Mouse (Mus musculus) kidney, adult 10 weeks (tissue): ENCODE measurements around the gene Tpsb2. TPM values are rescaled to one million over a fixed set of nuclear protein-coding genes. Genes with fewer than 3 reads are reported as not detected.

ENCODE experiments used
- polyA plus RNA-seq: library from polyadenylated mRNA; stranded (reverse); fragments of 350-450 nt; fragmentation: Illumina TruSeq; extraction: RNeasy Lipid Tissue Mini Kit (QIAGEN cat#74804); gene quantifications from one replicate; pipeline ENCODE4 v1.2.3, GENCODE M21; 2014; ENCODE audit warnings: low read depth, low replicate concordance

The Tpsb2 gene
- polyA plus RNA-seq, result not detected

GRCm38 (mm10) chr17:25366005-25366404 lies at the start of gene Tpsb2:
Tpsb2 (plus strand) TSS chr17:25366305.

GRCm38 (mm10) chr17:25318354-25318753 lies 47.8 kb upstream of the Tpsb2 start, which contains the start of gene Prss29:
Prss29 (plus strand) TSS chr17:25318654.

GRCm38 (mm10) chr17:25345462-25345861 lies 20.6 kb upstream of the Tpsb2 start, which contains the start of gene Tpsab1:
Tpsab1 (minus strand) TSS chr17:25345562.

GRCm38 (mm10) chr17:25368973-25369372 lies 2.9 kb downstream of the Tpsb2 start, which contains the start of gene Tpsg1:
Tpsg1 (plus strand) TSS chr17:25369273.

Other genes starting within 250 kb of the Tpsb2 start
- gene Ptx4, start 245.5 kb upstream of the Tpsb2 start, polyA plus RNA-seq, result not detected
- gene Clcn7, start 232.9 kb upstream of the Tpsb2 start, polyA plus RNA-seq, result 5.4 TPM
- not detected for gene Ccdc154, start 203.8 kb upstream of the Tpsb2 start, polyA plus RNA-seq
- gene Gm38655, start 190.8 kb upstream of the Tpsb2 start, polyA plus RNA-seq, result not detected
- 17.3 TPM for gene BC003965, start 181.8 kb upstream of the Tpsb2 start, polyA plus RNA-seq
- 29.1 TPM for gene Unkl, start 177.9 kb upstream of the Tpsb2 start, polyA plus RNA-seq
- gene Gnptg, start 126.2 kb upstream of the Tpsb2 start, polyA plus RNA-seq, result 25.4 TPM
- gene Tsr3, start 126.1 kb upstream of the Tpsb2 start, polyA plus RNA-seq, result 3.8 TPM
- not detected for gene Baiap3, start 109.9 kb upstream of the Tpsb2 start, polyA plus RNA-seq
- gene Ube2i, start 91.7 kb upstream of the Tpsb2 start, polyA plus RNA-seq, result 148 TPM
- gene Prss34, start 67.9 kb upstream of the Tpsb2 start, polyA plus RNA-seq, result not detected
- gene Prss28, start 57.7 kb upstream of the Tpsb2 start, polyA plus RNA-seq, result not detected
- gene Prss29, start 47.7 kb upstream of the Tpsb2 start, polyA plus RNA-seq, result not detected
- not detected for gene Tpsab1, start 20.7 kb upstream of the Tpsb2 start, polyA plus RNA-seq
- gene Tpsg1, start 3.0 kb downstream of the Tpsb2 start, polyA plus RNA-seq, result not detected
- not detected for gene Cacna1h, start 67.5 kb downstream of the Tpsb2 start, polyA plus RNA-seq
- gene Tekt4, start 88.3 kb downstream of the Tpsb2 start, polyA plus RNA-seq, result not detected
- gene Sstr5, start 131.0 kb downstream of the Tpsb2 start, polyA plus RNA-seq, result not detected
- gene Sox8, start 204.4 kb downstream of the Tpsb2 start, polyA plus RNA-seq, result 0.24 TPM
- 0.53 TPM for gene Lmf1, start 212.8 kb downstream of the Tpsb2 start, polyA plus RNA-seq